Mouse (Mus musculus): Measurements from ENCODE around the gene Cyp4f39.

Cyp4f39 gene

GRCm38 (mm10) chr17:32528408-32529337 lies 76.2 kb downstream of the Cyp4f39 start:
- peak; percentile 87 for DNase-seq (ENCODE audit: low read depth, low spot score)

GRCm38 (mm10) chr17:32532356-32532755 lies 79.8 kb downstream of the Cyp4f39 start:
- peak; percentile 59 for DNase-seq (ENCODE audit: low read depth, low spot score)

- peak; percentile 51 for DNase-seq (ENCODE audit: low read depth, low spot score)
These were observed 81.5 kb downstream of the Cyp4f39 start for GRCm38 (mm10) chr17:32534068-32534467.

- peak; percentile 53 for DNase-seq (ENCODE audit: low read depth, low spot score)
These were observed 83.7 kb downstream of the Cyp4f39 start, which contains the start of gene Cyp4f16 for GRCm38 (mm10) chr17:32536051-32536866. Gene Cyp4f16 (plus strand): TSS chr17:32536558.

- DNase-seq (ENCODE audit: low read depth, low spot score), result no peak
These were observed 84.3 kb downstream of the Cyp4f39 start for GRCm38 (mm10) chr17:32536867-32537250.
